Mouse (Mus musculus) midbrain, embryonic 14.5 days (tissue): ENCODE results near the gene Rdm1. TPM values are rescaled to one million over a fixed set of nuclear protein-coding genes. Genes with fewer than 3 reads are reported as not detected.
"Not testable (repeated sequence)": the region's sequence is repeated elsewhere in the genome, so short reads cannot be mapped to it uniquely, and the experiment has no call there.

Source experiments
- ATAC-seq: fragments of 200-750 bp; cut with Nextera tagmentation; 2 replicates; pipeline ENCODE4 v1.8.0; 2017; ENCODE audit warnings: moderate number of reproducible peaks, moderate library complexity; ENCODE audit not compliant: low FRiP score, low TSS enrichment
- DNase-seq: peaks from one replicate; pipeline ENCODE4 v3.0.0-alpha.2; 2015
- H3K27ac ChIP-seq: fragments of 300-500 bp; sonication (generic); replicated peaks from 2 replicates; pipeline ENCODE4 v1.5.1; 2014; ENCODE audit warnings: mild to moderate bottlenecking, low read depth, low read length, moderate library complexity
- H3K27me3 ChIP-seq: fragments of 300-500 bp; sonication (generic); 2 replicates; pipeline ENCODE4 v1.6.1; 2014; ENCODE audit warnings: low read length, control low read depth, mixed read lengths; ENCODE audit not compliant: control insufficient read depth, insufficient read depth
- H3K36me3 ChIP-seq: fragments of 300-500 bp; sonication (generic); 2 replicates; pipeline ENCODE4 v1.6.1; 2014; ENCODE audit warnings: low read length, control low read depth; ENCODE audit not compliant: control insufficient read depth, insufficient read depth
- H3K4me1 ChIP-seq: fragments of 300-500 bp; sonication (generic); 2 replicates; pipeline ENCODE4 v1.6.1; 2014; ENCODE audit warnings: mild to moderate bottlenecking, antibody characterized with exemption, low read length, control low read depth; ENCODE audit not compliant: control insufficient read depth, insufficient read depth
- H3K4me2 ChIP-seq: fragments of 300-500 bp; sonication (generic); 2 replicates; pipeline ENCODE4 v1.6.1; 2014; ENCODE audit warnings: mild to moderate bottlenecking, low read length, moderate library complexity
- H3K4me3 ChIP-seq: fragments of 300-500 bp; sonication (generic); replicated peaks from 2 replicates; pipeline ENCODE4 v1.5.1; 2014; ENCODE audit warnings: low read depth, low read length
- H3K9ac ChIP-seq: fragments of 300-500 bp; sonication (generic); replicated peaks from 2 replicates; pipeline ENCODE4 v1.6.1; 2014; ENCODE audit warnings: mild to moderate bottlenecking, low read length, moderate library complexity
- H3K9me3 ChIP-seq: fragments of 300-500 bp; sonication (generic); 2 replicates; pipeline ENCODE4 v1.6.1; 2016; ENCODE audit warnings: low read length, control low read depth, mixed read lengths; ENCODE audit not compliant: control insufficient read depth
- WGBS: fragments of 180-500 bp; shearing (Covaris S2); extraction: QIAGEN DNeasy Blood & Tissue Kit; methylation state at CpG from one replicate; pipeline ENCODE4 v1.1.7; 2014; 5-methylcytosine and 5-hydroxymethylcytosine counted together
- polyA plus RNA-seq: library from polyadenylated mRNA; unstranded; fragments of >200 nt; fragmentation: Nextera tagmentation; extraction: Ambion mirVana; gene quantifications from 2 replicates; pipeline ENCODE4 v1.2.1, GENCODE M21; 2014

The Rdm1 gene
- polyA plus RNA-seq, 1 experiment from 2014 or later: 13.2 TPM

DNA sequence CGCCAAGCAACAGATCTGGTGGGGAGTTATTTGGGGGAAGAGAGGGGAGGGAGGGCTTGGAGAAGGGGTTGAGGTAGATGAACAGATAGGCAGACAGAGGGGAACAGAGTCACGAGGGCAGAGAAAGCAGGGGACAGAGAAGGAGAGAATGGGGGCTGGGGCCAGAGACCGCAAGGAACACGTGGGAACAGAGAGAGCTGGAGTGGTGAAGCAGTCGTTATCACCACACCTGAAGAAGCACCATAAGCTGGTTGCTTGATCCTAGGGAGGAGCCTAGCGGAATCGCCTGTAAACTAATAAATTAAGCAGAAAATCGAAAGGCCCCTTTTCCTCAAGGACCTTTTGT is 373 bp upstream of the Rdm1 start:
- ATAC-seq (peak; percentile 24; the same call in 1 of the 2 replicates), DNase-seq (no peak)
- no peaks in the 10 kb centered on the region; the same call in 1 of the 2 replicates for H3K4me1 ChIP-seq
- peak overlapping the region; percentile 84 for H3K27ac ChIP-seq
- WGBS: 8% methylated on average over 8 of the region's 8 CpGs
- H3K4me3 ChIP-seq: peak overlapping the region; percentile 33
- no peaks in the 10 kb centered on the region for H3K36me3 ChIP-seq
- H3K9ac ChIP-seq: peak overlapping the region; percentile 45; the same call in 1 of the 2 replicates
- H3K4me2 ChIP-seq: peak overlapping the region; percentile 89
- H3K27me3 ChIP-seq: no peaks in the 10 kb centered on the region
- no peaks in the 10 kb centered on the region for H3K9me3 ChIP-seq

DNA sequence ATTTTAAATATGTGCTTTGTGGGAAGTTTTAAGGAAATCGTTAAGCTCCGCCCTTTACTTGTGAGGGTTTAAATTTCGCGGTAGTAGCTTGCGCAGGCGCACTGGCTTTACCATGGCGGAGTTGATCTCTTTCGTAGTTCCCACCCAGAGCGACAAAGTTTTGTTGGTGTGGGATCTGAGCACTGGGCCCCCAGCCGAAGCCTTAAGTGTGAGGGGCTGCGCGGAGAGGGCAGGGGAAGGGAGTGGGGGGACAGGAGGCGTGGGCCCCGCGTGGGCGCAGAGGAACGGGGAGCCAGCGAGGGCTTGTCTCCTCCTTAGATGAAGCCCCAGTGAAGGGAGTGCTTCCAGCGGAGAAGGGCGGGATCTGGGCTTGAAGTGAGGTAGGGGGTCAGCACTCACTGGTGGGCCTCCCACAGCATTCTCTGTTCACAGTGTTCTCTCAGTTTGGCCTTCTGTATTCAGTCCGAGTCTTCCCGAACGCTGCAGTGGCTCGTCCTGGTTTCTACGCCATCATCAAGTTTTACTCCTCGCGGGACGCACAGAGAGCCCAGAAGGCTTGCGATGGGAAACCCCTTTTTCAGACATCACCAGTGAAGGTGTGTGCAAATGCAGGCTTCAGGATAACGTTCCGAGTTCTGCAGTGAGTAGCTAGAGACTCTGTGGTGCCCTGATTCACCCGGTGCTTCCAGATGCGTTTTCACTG is 1.0 kb downstream of the Rdm1 start:
- DNase-seq: peak; percentile 92
- no peaks in the 10 kb centered on the region for H3K36me3 ChIP-seq
- H3K4me2 ChIP-seq: peak overlapping the region; percentile 89
- no peaks in the 10 kb centered on the region for H3K9me3 ChIP-seq
- peak overlapping the region; percentile 59 for H3K9ac ChIP-seq
- H3K27ac ChIP-seq: peak overlapping the region; percentile 83
- no peaks in the 10 kb centered on the region for H3K27me3 ChIP-seq
- H3K4me1 ChIP-seq: no peaks in the 10 kb centered on the region; the same call in 1 of the 2 replicates
- peak overlapping the region; percentile 57 for H3K4me3 ChIP-seq
- peak; percentile 17; the same call in 1 of the 2 replicates for ATAC-seq
- WGBS: under 1% methylated on average over 33 of the region's 33 CpGs

DNA sequence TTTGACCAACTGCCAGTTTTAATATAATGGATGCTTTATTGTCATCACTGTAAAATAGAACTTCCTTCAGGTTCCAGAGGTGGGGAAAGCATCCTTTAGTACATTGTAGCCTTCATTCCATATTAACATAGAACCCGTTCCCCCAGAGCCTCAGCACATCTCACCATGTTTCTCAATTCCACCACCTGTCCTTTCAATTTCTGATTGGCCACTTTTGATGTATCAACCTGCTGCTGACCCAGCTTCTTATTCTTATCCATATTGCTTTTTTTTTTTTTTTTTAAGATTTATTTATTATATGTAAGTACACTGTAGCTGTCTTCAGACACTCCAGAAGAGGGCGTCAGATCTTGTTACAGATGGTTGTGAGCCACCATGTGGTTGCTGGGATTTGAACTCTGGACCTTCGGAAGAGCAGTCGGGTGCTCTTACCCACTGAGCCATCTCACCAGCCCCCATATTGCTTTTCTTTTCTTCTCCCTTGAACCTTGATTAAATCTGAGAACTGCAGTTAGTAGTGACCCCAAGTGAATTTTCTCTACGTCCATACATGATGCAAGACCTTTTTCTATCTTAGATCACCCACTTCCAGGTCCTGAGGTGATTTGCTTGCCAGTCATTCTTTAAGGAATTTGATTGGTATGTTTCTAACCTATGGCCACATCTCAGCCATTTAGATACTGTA is 1.9 kb downstream of the Rdm1 start:
- not testable (repeated sequence) for H3K9ac ChIP-seq, H3K27ac ChIP-seq, H3K4me1 ChIP-seq, H3K36me3 ChIP-seq, H3K27me3 ChIP-seq, H3K9me3 ChIP-seq, ATAC-seq, DNase-seq
- WGBS: 67% methylated on average over 4 of the region's 5 CpGs
- H3K4me2 ChIP-seq: peak overlapping the region; percentile 89
- peak overlapping the region; percentile 57; the same call in 1 of the 2 replicates for H3K4me3 ChIP-seq

DNA sequence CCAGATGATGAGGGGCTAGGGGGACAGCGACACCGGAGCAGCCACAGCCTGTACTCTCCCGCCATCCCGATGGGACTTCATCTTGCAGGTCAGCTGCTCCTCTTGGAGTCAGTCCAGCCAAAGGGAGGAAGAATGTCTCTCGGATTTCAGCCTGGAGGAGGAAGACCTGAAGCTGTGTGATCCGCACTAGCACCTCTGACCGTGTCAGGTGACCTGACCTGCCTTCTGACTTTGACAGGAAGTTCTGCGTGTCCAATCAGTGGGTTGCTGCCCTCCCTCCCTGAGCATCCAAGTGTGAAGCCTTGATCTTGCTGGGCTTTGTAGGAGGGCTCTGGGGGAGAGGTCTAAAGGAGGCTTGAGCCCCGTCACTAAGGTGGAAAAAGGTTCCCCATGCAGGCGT is 8.7 kb downstream of the Rdm1 start:
- H3K9me3 ChIP-seq: no peaks in the 10 kb centered on the region
- DNase-seq: no peak
- ATAC-seq: no peak
- 87% methylated on average over 10 of the region's 10 CpGs for WGBS
- H3K27ac ChIP-seq: no peak overlapping the region
- no peak overlapping the region for H3K9ac ChIP-seq
- no peak overlapping the region for H3K4me3 ChIP-seq
- 0 out of 2 replicates have a peak, but pooled peaks cover 3% of the 10 kb centered on the region for H3K36me3 ChIP-seq
- H3K4me1 ChIP-seq: no peaks in the 10 kb centered on the region
- no peaks in the 10 kb centered on the region for H3K27me3 ChIP-seq
- H3K4me2 ChIP-seq: no peak overlapping the region

DNA sequence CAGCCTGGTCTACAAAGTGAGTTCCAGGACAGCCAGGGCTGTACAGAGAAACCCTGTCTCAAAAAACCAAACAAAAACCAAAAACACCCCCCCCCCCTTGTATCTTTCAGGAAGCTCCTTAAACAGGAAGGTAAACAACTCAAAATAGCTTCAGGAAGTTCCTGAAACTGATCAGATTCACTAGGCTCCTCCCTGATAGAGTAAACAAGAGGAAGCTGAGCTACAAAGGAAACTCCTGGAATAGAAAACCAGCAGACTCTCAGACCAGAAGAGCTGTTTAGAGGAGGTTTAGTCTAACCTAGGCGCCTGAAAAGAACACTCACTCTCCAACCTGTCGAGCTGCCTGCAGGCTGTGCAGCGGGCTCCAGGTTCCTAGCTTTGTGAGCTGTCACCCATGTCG is 12.8 kb downstream of the Rdm1 start:
- Histone ChIP-seq H3K36me3 (0 out of 2 replicates have a peak, but pooled peaks cover 2% of the 10 kb centered on the region), H3K27ac (no peak overlapping the region), H3K4me3 (no peak overlapping the region), H3K4me1 (no peaks in the 10 kb centered on the region), H3K27me3 (no peaks in the 10 kb centered on the region), H3K9me3 (no peaks in the 10 kb centered on the region), H3K4me2 (no peak overlapping the region), H3K9ac (no peak overlapping the region)
- DNase-seq (no peak), ATAC-seq (no peak)
- WGBS: 96% methylated on average over 4 of the region's 4 CpGs

DNA sequence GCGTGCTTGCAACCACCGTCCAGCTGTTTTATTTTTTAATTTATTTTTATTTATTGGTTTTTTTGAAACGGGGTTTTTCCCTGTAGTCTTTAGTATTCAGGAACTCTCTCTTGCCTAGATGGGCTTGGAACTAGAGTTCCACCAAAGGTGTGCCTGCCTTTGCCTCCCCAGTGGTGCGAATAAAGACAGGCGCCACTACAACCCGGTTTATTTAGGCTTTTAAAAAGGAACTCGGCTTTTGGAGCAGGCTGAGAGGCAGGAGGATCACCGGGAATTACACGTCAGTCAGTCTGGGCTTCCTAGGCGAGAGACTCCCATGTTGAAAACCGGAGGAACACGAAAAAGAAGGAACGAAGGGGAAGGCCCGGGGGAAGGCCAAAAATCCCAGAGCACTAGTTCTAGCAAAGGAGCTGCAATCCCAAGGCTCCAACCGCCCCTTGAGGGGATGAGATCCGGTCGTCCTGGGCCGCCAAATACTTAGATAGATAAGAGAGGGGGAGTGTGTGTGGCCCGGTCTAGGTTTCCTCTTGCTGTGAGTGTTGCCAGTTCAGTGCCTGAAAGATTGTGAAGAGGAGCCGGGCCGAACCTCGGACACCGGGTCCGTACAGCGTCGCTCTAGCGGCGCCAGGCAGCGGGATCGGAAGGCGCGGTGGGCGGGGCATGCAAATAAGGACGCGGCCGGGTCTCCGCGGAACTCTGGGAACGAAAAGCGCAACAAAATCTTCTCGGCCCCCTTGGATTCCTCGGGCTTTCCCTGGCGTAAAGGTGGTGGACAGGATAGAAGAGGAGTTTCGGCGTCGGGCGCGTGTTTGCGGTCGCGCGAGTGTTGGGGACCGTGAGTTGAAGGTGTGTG is 14.1 kb downstream of the Rdm1 start:
- peak overlapping the region; percentile 31 for H3K4me3 ChIP-seq
- not testable (repeated sequence) for H3K4me1 ChIP-seq, H3K9me3 ChIP-seq, H3K27me3 ChIP-seq, H3K36me3 ChIP-seq
- 5% methylated on average over 51 of the region's 53 CpGs for WGBS
- H3K4me2 ChIP-seq: peak overlapping the region; percentile 52
- DNase-seq: peak; percentile 88
- H3K9ac ChIP-seq: peak overlapping the region; percentile 46
- H3K27ac ChIP-seq: peak overlapping the region; percentile 82
- peak; percentile 80 for ATAC-seq

DNA sequence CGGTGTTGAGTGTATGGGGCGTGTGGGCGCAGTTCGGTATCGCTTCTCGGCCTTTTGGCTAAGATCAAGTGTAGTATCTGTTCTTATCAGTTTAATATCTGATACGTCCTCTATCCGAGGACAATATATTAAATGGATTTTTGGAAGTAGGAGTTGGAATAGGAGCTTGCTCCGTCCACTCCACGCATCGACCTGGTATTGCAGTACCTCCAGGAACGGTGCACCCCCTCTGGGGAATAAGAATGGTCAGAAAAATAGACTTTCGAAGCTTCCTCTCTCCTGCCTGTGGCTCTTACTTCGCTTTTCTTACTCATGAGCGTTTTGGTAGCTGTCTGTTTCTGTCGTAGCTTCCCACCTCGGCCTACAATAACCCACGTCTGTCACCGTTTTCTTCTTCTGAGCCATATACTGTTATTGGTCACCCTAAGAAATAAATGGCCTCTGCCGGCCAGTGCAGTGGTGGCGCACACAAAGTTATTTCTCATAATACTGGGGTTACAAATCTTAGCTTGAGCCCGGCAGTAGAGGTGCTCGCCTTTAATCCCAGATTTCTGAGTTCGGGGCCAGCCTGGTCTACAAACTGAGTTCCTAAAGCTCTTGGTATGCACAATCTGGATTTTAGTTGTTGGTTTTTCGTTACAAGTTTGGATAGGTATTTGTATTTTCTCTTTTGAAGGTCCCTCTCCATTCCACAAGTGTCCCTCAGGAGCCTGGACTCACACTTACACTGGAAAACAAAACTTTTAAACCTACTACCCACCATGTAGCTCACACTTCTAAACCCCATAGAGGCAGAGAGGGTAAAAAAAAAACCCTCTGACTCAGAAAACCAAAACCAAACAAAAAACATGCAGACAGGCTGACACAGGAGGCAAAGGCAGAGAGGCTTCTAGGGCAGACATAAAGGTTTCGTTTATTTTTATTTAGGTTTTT is 15.0 kb downstream of the Rdm1 start:
- Histone ChIP-seq H3K27ac (peak overlapping the region; percentile 82), H3K4me2 (peak overlapping the region; percentile 52), H3K9ac (peak overlapping the region; percentile 46; the same call in 1 of the 2 replicates)
- DNase-seq (peak; percentile 68), ATAC-seq (peak; percentile 75)
- not testable (repeated sequence) for H3K27me3 ChIP-seq, H3K9me3 ChIP-seq, H3K36me3 ChIP-seq, H3K4me1 ChIP-seq, H3K4me3 ChIP-seq
- WGBS: 7% methylated on average over 13 of the region's 26 CpGs

DNA sequence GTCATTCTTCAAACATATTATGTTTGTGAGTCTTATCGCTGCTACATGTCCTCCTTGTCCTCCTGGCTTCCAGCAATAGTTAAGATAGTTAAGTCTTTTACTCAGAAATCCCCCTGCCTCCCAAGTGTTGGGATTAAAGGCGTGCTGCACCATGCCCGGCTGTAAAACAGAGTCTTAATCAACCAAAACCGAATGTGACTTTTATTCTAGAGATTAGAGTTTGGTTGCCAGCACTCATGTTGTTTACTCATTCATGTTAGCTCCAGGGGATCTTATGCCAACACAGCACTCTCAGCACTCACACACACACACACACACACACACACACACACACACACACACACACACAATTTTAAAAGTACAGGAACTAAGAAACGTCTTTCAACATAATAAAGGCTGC is 15.9 kb downstream of the Rdm1 start:
- ATAC-seq (no peak), DNase-seq (no peak)
- no peaks in the 10 kb centered on the region for H3K9me3 ChIP-seq
- H3K4me3 ChIP-seq: no peak overlapping the region
- 40% methylated on average over 5 of the region's 5 CpGs for WGBS
- H3K36me3 ChIP-seq: no peaks in the 10 kb centered on the region
- no peaks in the 10 kb centered on the region for H3K4me1 ChIP-seq
- no peak overlapping the region for H3K4me2 ChIP-seq
- no peak overlapping the region for H3K27ac ChIP-seq
- H3K27me3 ChIP-seq: no peaks in the 10 kb centered on the region
- H3K9ac ChIP-seq: no peak overlapping the region
